Mouse (Mus musculus): Measurements from ENCODE around the gene Tmem63b.

The Tmem63b gene

GRCm38 (mm10) chr17:45619386-45620256, 67.1 kb downstream of the Tmem63b start:
- peak; percentile 56 to 67 for DNase-seq

- peak; percentile 70 for DNase-seq
Observed at GRCm38 (mm10) chr17:45618941-45619385, 67.7 kb downstream of the Tmem63b start.

DNA sequence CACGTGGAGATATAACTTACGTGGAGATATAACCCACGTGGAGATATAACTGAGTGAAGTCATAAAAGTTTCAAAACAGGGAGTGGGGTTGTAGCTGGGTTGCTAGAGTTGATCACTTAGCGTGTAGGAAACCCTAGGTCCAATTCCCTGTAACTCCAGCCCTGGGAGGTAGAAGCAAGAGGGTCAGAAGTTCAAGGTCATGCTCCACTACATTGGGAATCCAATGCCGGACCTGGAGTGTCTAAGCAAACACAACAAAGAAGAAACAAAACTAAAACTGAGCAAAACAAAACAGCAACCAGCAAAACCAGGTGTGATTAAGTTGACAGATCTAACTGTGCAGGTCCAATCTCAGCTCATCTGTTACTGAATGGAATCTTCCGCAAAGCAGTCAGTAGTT, 69.0 kb downstream of the Tmem63b start:
- no peak for DNase-seq

GRCm38 (mm10) chr17:45616679-45617078, 70.0 kb downstream of the Tmem63b start:
- no peak for DNase-seq

DNA sequence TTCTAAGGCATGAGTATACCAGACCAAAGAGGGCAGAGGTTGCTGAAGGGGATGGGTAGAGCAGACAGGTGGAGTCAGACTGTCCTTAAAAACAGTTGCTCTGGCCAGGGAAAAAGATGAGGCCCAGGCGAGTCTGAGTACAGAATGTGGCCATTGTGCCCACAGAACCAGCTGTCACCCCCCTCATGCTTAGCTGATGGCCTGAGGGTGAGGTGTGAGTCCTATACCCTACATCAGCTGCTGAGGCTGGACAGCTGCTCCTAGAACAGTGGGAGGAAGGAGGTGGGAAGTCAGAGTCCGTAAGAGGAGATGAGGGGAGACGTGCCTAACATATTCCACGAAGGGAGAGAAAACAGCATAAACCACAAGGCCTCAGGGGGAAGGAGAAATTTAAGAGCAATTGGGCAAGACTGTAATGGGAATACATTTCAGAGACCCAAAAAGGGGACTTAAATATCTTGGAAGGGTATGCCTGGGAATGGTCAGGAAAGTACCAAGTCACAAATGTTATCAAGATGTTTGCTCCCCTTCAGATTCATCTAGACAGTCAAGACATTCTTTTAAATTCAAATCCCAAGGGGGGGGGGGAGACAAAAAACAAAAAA, 70.6 kb downstream of the Tmem63b start:
- DNase-seq, result no peak

DNA sequence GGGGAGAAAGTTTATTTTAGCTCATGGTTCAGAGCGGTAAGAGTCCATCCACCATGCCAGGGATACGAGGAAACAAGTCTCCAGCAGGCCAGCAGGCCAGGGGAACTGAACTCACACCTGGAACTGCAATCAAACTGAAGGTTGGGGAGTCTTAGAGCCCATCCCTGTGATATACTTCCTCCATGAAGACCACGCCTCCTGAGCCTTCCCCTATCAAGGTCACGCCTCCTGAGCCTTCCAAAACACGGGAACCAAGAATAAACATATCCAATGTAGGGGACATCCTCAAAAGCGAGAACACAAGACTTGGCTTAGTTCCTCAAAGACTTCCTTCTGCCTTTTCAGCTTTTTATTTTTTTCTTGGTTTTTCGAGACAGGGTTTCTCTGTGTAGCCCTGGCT, 73.8 kb downstream of the Tmem63b start:
- no peak for DNase-seq

DNA sequence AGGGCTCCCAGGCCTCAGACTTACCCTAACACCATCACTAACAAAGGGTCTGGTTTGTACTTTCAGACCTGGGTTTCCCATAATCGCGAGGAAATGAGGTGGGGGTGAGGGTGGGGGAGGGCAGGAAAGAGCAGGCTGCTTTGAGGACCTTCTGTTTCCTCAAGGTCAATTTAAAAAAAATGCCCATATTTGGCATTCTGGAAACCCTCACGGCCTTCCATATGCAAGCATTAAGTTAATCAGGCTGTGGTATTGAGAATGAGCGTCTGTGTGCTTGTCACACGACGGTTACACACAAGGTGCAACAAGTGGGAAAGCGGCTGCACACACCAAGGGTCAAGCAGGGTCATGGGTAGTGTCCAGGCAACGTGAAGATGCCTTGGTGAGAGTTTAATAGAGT, 74.7 kb downstream of the Tmem63b start:
- no peak for DNase-seq
